Mouse (Mus musculus): ENCODE data around the gene C330021F23Rik. TPM values are rescaled to one million over a fixed set of nuclear protein-coding genes. Genes with fewer than 3 reads are reported as not detected.
"Not testable (repeated sequence)": the region's sequence is repeated elsewhere in the genome, so short reads cannot be mapped to it uniquely, and the experiment has no call there.

The C330021F23Rik gene
- not detected for total RNA-seq (2021)
- long read RNA-seq, experiment 1: 0 reads
- long read RNA-seq, experiment 2: 0 reads

- no peak for DNase-seq (ENCODE audit: low spot score)
Measured at GRCm38 (mm10) chr8:3567641-3568371, at the start of gene C330021F23Rik. TSS of gene C330021F23Rik (plus strand) at chr8:3567990.

GRCm38 (mm10) chr8:3522007-3522697 lies 45.6 kb upstream of the C330021F23Rik start:
- no peak for DNase-seq (ENCODE audit: low spot score)

GRCm38 (mm10) chr8:3530816-3531215 lies 37.0 kb upstream of the C330021F23Rik start:
- no peak for DNase-seq (ENCODE audit: low spot score)

- no peak for DNase-seq (ENCODE audit: low spot score)
Measured at GRCm38 (mm10) chr8:3531936-3532335, 35.9 kb upstream of the C330021F23Rik start.

- no peak for DNase-seq (ENCODE audit: low spot score)
Measured at GRCm38 (mm10) chr8:3536053-3536841, 31.5 kb upstream of the C330021F23Rik start.

- no peak for DNase-seq (ENCODE audit: low spot score)
Measured at GRCm38 (mm10) chr8:3536940-3537339, 30.9 kb upstream of the C330021F23Rik start.

- no peak for DNase-seq (ENCODE audit: low spot score)
Measured at GRCm38 (mm10) chr8:3537666-3538065, 30.1 kb upstream of the C330021F23Rik start.

GRCm38 (mm10) chr8:3539146-3539545 lies 28.6 kb upstream of the C330021F23Rik start:
- DNase-seq (ENCODE audit: low spot score): no peak

GRCm38 (mm10) chr8:3540076-3540475 lies 27.7 kb upstream of the C330021F23Rik start:
- no peak for DNase-seq (ENCODE audit: low spot score)

- DNase-seq (ENCODE audit: low spot score): no peak
Measured at GRCm38 (mm10) chr8:3546511-3546910, 21.3 kb upstream of the C330021F23Rik start.

GRCm38 (mm10) chr8:3552240-3552639 lies 15.6 kb upstream of the C330021F23Rik start:
- no peak for DNase-seq (ENCODE audit: low spot score)

GRCm38 (mm10) chr8:3556114-3556513 lies 11.7 kb upstream of the C330021F23Rik start:
- DNase-seq (ENCODE audit: low spot score): no peak

GRCm38 (mm10) chr8:3568378-3568777 lies 588 bp downstream of the C330021F23Rik start:
- no peak for DNase-seq (ENCODE audit: low spot score)

- DNase-seq (ENCODE audit: low spot score): no peak
Measured at GRCm38 (mm10) chr8:3569784-3570183, 2.0 kb downstream of the C330021F23Rik start.

GRCm38 (mm10) chr8:3574546-3574945 lies 6.8 kb downstream of the C330021F23Rik start:
- DNase-seq (ENCODE audit: low spot score): no peak

GRCm38 (mm10) chr8:3576211-3576960 lies 8.6 kb downstream of the C330021F23Rik start:
- DNase-seq (ENCODE audit: low spot score): no peak

- no peak for DNase-seq (ENCODE audit: low spot score)
Measured at GRCm38 (mm10) chr8:3579390-3580364, 11.9 kb downstream of the C330021F23Rik start.

GRCm38 (mm10) chr8:3581961-3582360 lies 14.2 kb downstream of the C330021F23Rik start:
- DNase-seq (ENCODE audit: low spot score): not testable (repeated sequence)

GRCm38 (mm10) chr8:3586452-3586851 lies 18.7 kb downstream of the C330021F23Rik start:
- DNase-seq (ENCODE audit: low spot score): no peak

GRCm38 (mm10) chr8:3586993-3587390 lies 19.2 kb downstream of the C330021F23Rik start, which contains the start of gene Camsap3:
TSS of gene Camsap3 (plus strand) at chr8:3587293.
- no peak for DNase-seq (ENCODE audit: low spot score)

All from gastrocnemius, adult 18-20 months (tissue).